Mouse (Mus musculus): Measurements from ENCODE around the gene Loxl1.

- TF ChIP-seq POLR2A (IDR thresholded peaks at IDR 0.05; ENCODE audit: borderline replicate concordance, control insufficient read depth, low read depth, low read length), result no peak
- no peak for TF ChIP-seq CTCF (IDR thresholded peaks at IDR 0.05; ENCODE audit: control insufficient read depth, insufficient read depth, low read length)
Observed at GRCm38 (mm10) chr9:58289090-58289489, 23.9 kb downstream of the Loxl1 start.

Measured in bone marrow, adult 2 months (tissue).